Mouse (Mus musculus) lung, postnatal 0 days (tissue): ENCODE measurements around the gene Stap1.

Experiments used
- CTCF ChIP-seq: IDR thresholded peaks from 2 replicates; pipeline ENCODE4 v1.5.1; 2016; ENCODE audit warnings: antibody characterized with exemption, mild to moderate bottlenecking
- EP300 ChIP-seq: IDR thresholded peaks from 2 replicates; pipeline ENCODE4 v1.6.1; 2016; ENCODE audit warnings: antibody characterized with exemption, mild to moderate bottlenecking, control low read depth

DNA sequence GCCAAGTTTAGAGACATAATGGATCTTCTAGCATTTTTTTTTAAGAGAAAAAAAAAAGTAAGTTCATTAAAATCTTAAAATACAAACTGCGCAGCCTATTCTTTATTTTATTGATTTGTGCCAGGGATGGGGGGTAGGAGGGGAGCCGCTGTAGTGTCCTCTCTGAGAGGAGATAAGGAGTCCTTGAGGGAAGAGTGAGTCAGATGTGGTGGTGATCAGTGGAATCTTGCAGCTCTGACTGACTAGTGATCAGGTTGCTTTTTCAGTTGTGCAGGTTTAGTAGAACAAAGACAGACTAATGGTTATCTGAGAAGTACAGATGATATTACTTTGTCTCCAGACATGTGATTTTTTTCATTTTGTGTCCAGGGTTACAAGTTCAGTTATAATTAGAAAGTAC, 41.5 kb downstream of the Stap1 start:
- TF ChIP-seq CTCF (no peak), EP300 (no peak)
